Mouse (Mus musculus): Measurements from ENCODE around the gene Ano9. TPM values are rescaled to one million over a fixed set of nuclear protein-coding genes. Genes with fewer than 3 reads are reported as not detected.

The Ano9 gene
- polyA plus RNA-seq, 1 experiment = not detected

DNA sequence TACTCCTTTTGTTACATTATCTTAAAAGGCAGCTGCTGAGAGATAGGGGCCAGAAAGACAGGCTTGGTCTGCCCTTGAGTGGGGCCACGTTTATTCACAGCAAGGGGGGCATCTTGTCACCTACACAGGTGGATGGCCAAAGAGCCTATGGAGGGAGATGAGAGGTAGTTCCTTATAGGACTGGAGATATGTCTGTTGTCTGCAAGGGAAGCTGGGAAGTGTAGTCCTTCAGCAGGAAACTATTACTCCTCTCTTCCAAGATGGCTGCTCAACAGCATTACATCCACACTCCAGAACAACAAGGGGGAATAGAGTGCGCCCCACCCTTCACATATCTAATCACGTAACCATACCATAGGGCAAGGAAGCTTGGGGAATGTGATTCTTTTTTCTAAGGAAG is 1.9 kb upstream of the Ano9 start:
- TF ChIP-seq TCF12 (IDR thresholded peaks at IDR 0.05; ENCODE audit: insufficient read depth, poor library complexity, severe bottlenecking) (no peak), E2F4 (IDR thresholded peaks at IDR 0.05; ENCODE audit: insufficient read depth) (no peak), POLR2A (IDR thresholded peaks at IDR 0.05; ENCODE audit: insufficient read length, low read depth) (no peak), REST (IDR thresholded peaks at IDR 0.05; ENCODE audit: insufficient read depth, insufficient read length) (no peak), CEBPB (IDR thresholded peaks at IDR 0.05; ENCODE audit: insufficient read depth, poor library complexity, severe bottlenecking) (no peak), USF1 (IDR thresholded peaks at IDR 0.05; ENCODE audit: low read depth) (no peak), SRF (IDR thresholded peaks at IDR 0.05; ENCODE audit: control insufficient read depth, insufficient read length, low read depth) (no peak), MYOD1 (IDR thresholded peaks at IDR 0.05; ENCODE audit: control insufficient read depth in 1 of 3, insufficient read length in 2 of 3, low read depth in 2 of 3) (no peak), MYOG (IDR thresholded peaks at IDR 0.05; ENCODE audit: control insufficient read depth in 1 of 3, insufficient read depth in 1 of 3, insufficient read length in 2 of 3, low read depth in 2 of 3) (no peak), POLR2AphosphoS2 (IDR thresholded peaks at IDR 0.05; ENCODE audit: insufficient read length, low read depth) (no peak), TCF3 (IDR thresholded peaks at IDR 0.05; ENCODE audit: insufficient read length, low read depth) (no peak), MAX (IDR thresholded peaks at IDR 0.05; ENCODE audit: low read depth) (no peak)
- Histone ChIP-seq H3K36me3 (ENCODE audit: control insufficient read depth, insufficient read depth) (no peaks in the 10 kb centered on the region), H3K4me3 (no peak overlapping the region), H3ac (ENCODE audit: control insufficient read depth, insufficient read length) (no peak overlapping the region), H3K27me3 (ENCODE audit: control insufficient read depth, insufficient read depth, insufficient read length) (peaks cover 10% of the 10 kb centered on the region), H3K4me2 (ENCODE audit: low read depth) (no peak overlapping the region), H3K79me2 (ENCODE audit: control insufficient read depth, insufficient read depth) (no peaks in the 10 kb centered on the region)

DNA sequence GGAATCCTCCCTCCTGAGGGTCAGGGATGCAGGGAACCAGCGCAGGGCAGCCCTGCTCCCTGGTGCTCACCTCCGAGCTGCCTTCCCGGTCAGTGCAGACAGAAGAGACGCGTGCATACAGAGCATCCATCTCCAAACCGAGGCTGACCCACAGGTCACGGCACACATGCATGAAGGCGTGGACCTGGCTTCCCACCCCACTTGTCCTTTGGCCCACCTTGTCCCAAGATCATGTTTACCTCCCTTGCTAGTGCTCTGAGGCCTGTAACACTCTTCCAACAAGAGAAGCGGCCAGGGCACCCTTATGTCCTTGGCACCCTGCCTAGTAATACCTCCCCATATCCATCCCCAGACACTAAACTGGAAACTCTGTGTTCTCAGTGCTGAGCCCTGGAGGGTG is 1.7 kb downstream of the Ano9 start:
- Histone ChIP-seq H3K4me2 (ENCODE audit: low read depth) (no peak overlapping the region), H3K27me3 (ENCODE audit: control insufficient read depth, insufficient read depth, insufficient read length) (peaks cover 13% of the 10 kb centered on the region)
- TF ChIP-seq POLR2AphosphoS2 (IDR thresholded peaks at IDR 0.05; ENCODE audit: insufficient read length, low read depth) (no peak), REST (IDR thresholded peaks at IDR 0.05; ENCODE audit: insufficient read depth, insufficient read length) (no peak), TCF3 (IDR thresholded peaks at IDR 0.05; ENCODE audit: insufficient read length, low read depth) (no peak)

DNA sequence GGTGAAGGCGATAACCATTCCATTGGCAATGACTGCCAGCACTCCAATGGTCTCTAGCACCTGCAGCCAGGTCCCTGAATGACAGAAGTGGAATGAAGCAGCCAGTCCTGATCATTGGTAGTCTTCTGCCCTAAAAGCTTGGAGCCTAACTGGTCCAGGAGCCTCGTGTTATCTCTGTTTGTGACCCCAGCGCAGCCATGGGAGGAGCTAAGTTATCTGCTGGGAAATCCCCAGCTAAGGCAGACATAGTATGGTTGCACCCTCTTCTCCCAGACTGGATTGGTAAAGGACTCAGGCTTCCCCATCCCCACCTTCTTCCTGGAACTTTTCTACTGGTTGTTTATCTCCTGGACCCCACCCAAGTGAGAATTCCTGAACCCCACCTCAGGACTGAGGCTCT is 14.4 kb downstream of the Ano9 start:
- H3ac ChIP-seq (ENCODE audit: control insufficient read depth, insufficient read length) = no peak overlapping the region
- H3K27me3 ChIP-seq (ENCODE audit: control insufficient read depth, insufficient read depth, insufficient read length) = peaks cover 29% of the 10 kb centered on the region
- H3K4me3 ChIP-seq = no peak overlapping the region
- H3K36me3 ChIP-seq (ENCODE audit: control insufficient read depth, insufficient read depth) = no peaks in the 10 kb centered on the region
- no peak for TF ChIP-seq TCF3 (IDR thresholded peaks at IDR 0.05; ENCODE audit: insufficient read length, low read depth)
- no peak for TF ChIP-seq POLR2A (IDR thresholded peaks at IDR 0.05; ENCODE audit: insufficient read length, low read depth)
- TF ChIP-seq CEBPB (IDR thresholded peaks at IDR 0.05; ENCODE audit: insufficient read depth, poor library complexity, severe bottlenecking) = no peak
- no peak for TF ChIP-seq E2F4 (IDR thresholded peaks at IDR 0.05; ENCODE audit: insufficient read depth)
- no peak for TF ChIP-seq MAX (IDR thresholded peaks at IDR 0.05; ENCODE audit: low read depth)
- TF ChIP-seq MYOD1 (IDR thresholded peaks at IDR 0.05; ENCODE audit: control insufficient read depth in 1 of 3, insufficient read length in 2 of 3, low read depth in 2 of 3) = no peak
- no peak for TF ChIP-seq REST (IDR thresholded peaks at IDR 0.05; ENCODE audit: insufficient read depth, insufficient read length)
- no peak for TF ChIP-seq MYOG (IDR thresholded peaks at IDR 0.05; ENCODE audit: control insufficient read depth in 1 of 3, insufficient read depth in 1 of 3, insufficient read length in 2 of 3, low read depth in 2 of 3)
- no peak for TF ChIP-seq POLR2AphosphoS2 (IDR thresholded peaks at IDR 0.05; ENCODE audit: insufficient read length, low read depth)
- no peak for TF ChIP-seq USF1 (IDR thresholded peaks at IDR 0.05; ENCODE audit: low read depth)
- no peak for TF ChIP-seq TCF12 (IDR thresholded peaks at IDR 0.05; ENCODE audit: insufficient read depth, poor library complexity, severe bottlenecking)
- TF ChIP-seq SRF (IDR thresholded peaks at IDR 0.05; ENCODE audit: control insufficient read depth, insufficient read length, low read depth) = no peak
- H3K79me2 ChIP-seq (ENCODE audit: control insufficient read depth, insufficient read depth) = no peaks in the 10 kb centered on the region
- no peak overlapping the region for H3K4me2 ChIP-seq (ENCODE audit: low read depth)

More for the DNA sequence above, 1.7 kb downstream of the Ano9 start:
- Histone ChIP-seq H3K4me3 (no peak overlapping the region), H3ac (ENCODE audit: control insufficient read depth, insufficient read length) (no peak overlapping the region), H3K79me2 (ENCODE audit: control insufficient read depth, insufficient read depth) (no peaks in the 10 kb centered on the region), H3K36me3 (ENCODE audit: control insufficient read depth, insufficient read depth) (no peaks in the 10 kb centered on the region)

DNA sequence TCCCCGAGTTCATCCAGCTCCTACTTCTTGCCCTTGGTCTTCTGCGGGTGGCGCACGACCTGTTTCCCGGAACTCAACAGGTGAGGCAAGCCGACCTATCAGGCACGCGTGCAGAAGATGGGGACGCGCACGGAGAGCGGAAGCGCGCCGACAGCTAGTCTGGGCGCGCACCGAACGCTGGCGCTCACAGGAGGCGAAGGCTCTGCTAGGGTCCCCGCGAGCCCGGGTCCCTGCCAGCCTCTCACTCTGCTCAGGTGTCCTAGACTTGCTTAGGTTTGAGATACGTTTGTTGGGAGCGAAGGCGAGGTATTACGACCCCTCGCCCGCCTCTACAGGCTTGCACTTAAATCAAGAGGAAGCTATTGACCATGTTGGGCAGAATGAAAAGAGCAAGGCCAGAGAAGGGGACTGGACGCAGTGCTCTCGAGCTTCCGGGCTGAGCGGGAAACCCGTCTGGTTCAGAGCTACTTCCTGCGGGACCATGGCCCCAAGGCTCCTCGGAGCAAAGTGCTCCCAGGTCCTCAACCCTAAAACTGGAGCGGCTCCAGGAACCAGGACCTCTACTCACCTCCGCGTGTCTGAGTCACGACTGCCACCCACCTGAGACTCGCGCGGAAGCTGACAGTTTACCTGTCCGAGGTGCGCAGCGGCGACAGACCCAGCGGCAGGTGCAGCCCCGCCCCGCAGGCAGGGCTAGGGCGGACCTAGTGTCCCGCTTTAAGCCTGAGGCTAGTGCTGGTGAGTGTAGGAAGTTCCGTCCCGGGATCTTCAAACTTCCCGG is 17.5 kb downstream of the Ano9 start, which contains the start of gene Sigirr:
TSS of gene Sigirr (minus strand) at position 662 of the 781 bp plus-strand sequence.
- TF ChIP-seq TCF12 (IDR thresholded peaks at IDR 0.05; ENCODE audit: insufficient read depth, poor library complexity, severe bottlenecking) = no peak
- TF ChIP-seq TCF3 (IDR thresholded peaks at IDR 0.05; ENCODE audit: insufficient read length, low read depth) = no peak
- TF ChIP-seq E2F4 (IDR thresholded peaks at IDR 0.05; ENCODE audit: insufficient read depth) = no peak
- TF ChIP-seq USF1 (IDR thresholded peaks at IDR 0.05; ENCODE audit: low read depth) = no peak
- no peak for TF ChIP-seq POLR2AphosphoS2 (IDR thresholded peaks at IDR 0.05; ENCODE audit: insufficient read length, low read depth)
- TF ChIP-seq POLR2A (IDR thresholded peaks at IDR 0.05; ENCODE audit: insufficient read length, low read depth) = no peak
- TF ChIP-seq MAX (IDR thresholded peaks at IDR 0.05; ENCODE audit: low read depth) = no peak
- no peak for TF ChIP-seq REST (IDR thresholded peaks at IDR 0.05; ENCODE audit: insufficient read depth, insufficient read length)
- no peak for TF ChIP-seq MYOG (IDR thresholded peaks at IDR 0.05; ENCODE audit: control insufficient read depth in 1 of 3, insufficient read depth in 1 of 3, insufficient read length in 2 of 3, low read depth in 2 of 3)
- no peak for TF ChIP-seq CEBPB (IDR thresholded peaks at IDR 0.05; ENCODE audit: insufficient read depth, poor library complexity, severe bottlenecking)
- TF ChIP-seq MYOD1 (IDR thresholded peaks at IDR 0.05; ENCODE audit: control insufficient read depth in 1 of 3, insufficient read length in 2 of 3, low read depth in 2 of 3) = no peak
- TF ChIP-seq SRF (IDR thresholded peaks at IDR 0.05; ENCODE audit: control insufficient read depth, insufficient read length, low read depth) = no peak

More for the DNA sequence above, 17.5 kb downstream of the Ano9 start, which contains the start of gene Sigirr:
- Histone ChIP-seq H3K27me3 (ENCODE audit: control insufficient read depth, insufficient read depth, insufficient read length) (peaks cover 21% of the 10 kb centered on the region), H3K36me3 (ENCODE audit: control insufficient read depth, insufficient read depth) (no peaks in the 10 kb centered on the region), H3K79me2 (ENCODE audit: control insufficient read depth, insufficient read depth) (no peaks in the 10 kb centered on the region), H3ac (ENCODE audit: control insufficient read depth, insufficient read length) (no peak within 1 kb of the TSS), H3K4me3 (no peak within 1 kb of the TSS), H3K4me2 (ENCODE audit: low read depth) (no peak within 1 kb of the TSS)
